Mouse (Mus musculus) lung, postnatal 14 days (tissue): ENCODE data around the gene Hba-x.

Experiments
- DNase-seq: peaks from one replicate; pipeline ENCODE4 v3.0.0; 2021

Gene Hba-x

GRCm38 (mm10) chr11:32276347-32276746 lies at the start of gene Hba-x:
TSS of gene Hba-x (plus strand) at chr11:32276400.
- DNase-seq = no peak

- DNase-seq = no peak
Observed at GRCm38 (mm10) chr11:32227041-32227440, 49.2 kb upstream of the Hba-x start.

GRCm38 (mm10) chr11:32227555-32227954 lies 48.6 kb upstream of the Hba-x start:
- DNase-seq = no peak

GRCm38 (mm10) chr11:32228292-32228845 lies 47.8 kb upstream of the Hba-x start:
- no peak for DNase-seq

- peak; percentile 26 for DNase-seq
Observed at GRCm38 (mm10) chr11:32230220-32230619, 46.0 kb upstream of the Hba-x start.

- DNase-seq = no peak
Observed at GRCm38 (mm10) chr11:32231125-32231524, 45.1 kb upstream of the Hba-x start.

GRCm38 (mm10) chr11:32232848-32233247 lies 43.4 kb upstream of the Hba-x start:
- no peak for DNase-seq

- DNase-seq = no peak
Observed at GRCm38 (mm10) chr11:32233895-32234294, 42.3 kb upstream of the Hba-x start.

- DNase-seq = no peak
Observed at GRCm38 (mm10) chr11:32234816-32235485, 41.2 kb upstream of the Hba-x start.

- peak; percentile 68 for DNase-seq
Observed at GRCm38 (mm10) chr11:32235646-32236045, 40.6 kb upstream of the Hba-x start.

- DNase-seq = no peak
Observed at GRCm38 (mm10) chr11:32236132-32236531, 40.1 kb upstream of the Hba-x start.

GRCm38 (mm10) chr11:32236712-32237410 lies 39.3 kb upstream of the Hba-x start:
- DNase-seq = peak; percentile 71

- DNase-seq = no peak
Observed at GRCm38 (mm10) chr11:32237411-32237795, 38.8 kb upstream of the Hba-x start.

- DNase-seq = peak; percentile 79
Observed at GRCm38 (mm10) chr11:32238093-32238860, 37.9 kb upstream of the Hba-x start.

GRCm38 (mm10) chr11:32241391-32241790 lies 34.8 kb upstream of the Hba-x start:
- no peak for DNase-seq

- DNase-seq = no peak
Observed at GRCm38 (mm10) chr11:32242209-32242608, 34.0 kb upstream of the Hba-x start.

- DNase-seq = no peak
Observed at GRCm38 (mm10) chr11:32243205-32243955, 32.8 kb upstream of the Hba-x start.

GRCm38 (mm10) chr11:32244064-32244463 lies 32.1 kb upstream of the Hba-x start:
- no peak for DNase-seq

- DNase-seq = no peak
Observed at GRCm38 (mm10) chr11:32244617-32245016, 31.6 kb upstream of the Hba-x start.

- no peak for DNase-seq
Observed at GRCm38 (mm10) chr11:32245614-32246013, 30.6 kb upstream of the Hba-x start.

GRCm38 (mm10) chr11:32247068-32247467 lies 29.1 kb upstream of the Hba-x start:
- no peak for DNase-seq

GRCm38 (mm10) chr11:32248350-32248749 lies 27.9 kb upstream of the Hba-x start:
- no peak for DNase-seq
